Mouse (Mus musculus) embryonic fibroblast, embryonic 13.5 days (primary cell): Measurements from ENCODE around the gene Pdia5.

ENCODE experiments used
- CTCF ChIP-seq: IDR thresholded peaks from 2 replicates; pipeline ENCODE4 v1.5.1; 2011; ENCODE audit warnings: mild to moderate bottlenecking, control low read depth, low read length, moderate library complexity, borderline replicate concordance; ENCODE audit not compliant: insufficient read depth
- POLR2A ChIP-seq: IDR thresholded peaks from 2 replicates; pipeline ENCODE4 v1.6.1; 2011; ENCODE audit warnings: low read depth, mild to moderate bottlenecking, control low read depth, low read length, moderate library complexity

DNA sequence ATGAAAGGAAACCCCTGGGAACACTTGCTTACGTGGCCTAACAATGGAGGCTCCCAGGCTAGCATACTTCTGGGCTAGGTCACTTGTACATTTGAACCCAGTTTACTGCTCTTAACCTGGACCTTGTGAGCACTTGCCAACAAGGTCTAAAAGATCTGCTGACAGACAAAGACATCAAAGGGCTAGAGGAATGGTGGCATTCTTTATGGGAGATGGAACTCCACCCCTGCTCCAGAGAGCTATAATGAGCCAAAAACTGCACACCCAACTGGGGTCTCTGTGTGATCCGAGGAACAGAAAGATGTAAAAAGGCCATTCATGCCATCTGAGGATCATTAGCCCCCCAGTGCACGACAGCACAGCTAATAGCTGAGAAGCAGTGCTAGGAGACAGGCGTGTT lies 6.6 kb downstream of the Pdia5 start:
- TF ChIP-seq POLR2A (no peak), CTCF (no peak)
